Mouse (Mus musculus) limb, embryonic 14.5 days (tissue): ENCODE data around the gene Zdhhc20. TPM values are rescaled to one million over a fixed set of nuclear protein-coding genes. Genes with fewer than 3 reads are reported as not detected.

Source experiments
- ATAC-seq: fragments of 200-750 bp; cut with Nextera tagmentation; 2 replicates; pipeline ENCODE4 v1.8.0; 2017; ENCODE audit warnings: low read depth, moderate number of reproducible peaks, moderate TSS enrichment; ENCODE audit not compliant: low FRiP score
- DNase-seq: peaks from one replicate; pipeline ENCODE4 v3.0.0-alpha.2; 2015; ENCODE audit warnings: low spot score
- H3K27ac ChIP-seq: fragments of 300-500 bp; sonication (generic); replicated peaks from 2 replicates; pipeline ENCODE4 v1.5.1; 2014; ENCODE audit warnings: low read depth, mild to moderate bottlenecking, low read length, moderate library complexity, mixed read lengths
- H3K27me3 ChIP-seq: fragments of 300-500 bp; sonication (generic); 2 replicates; pipeline ENCODE4 v1.6.1; 2014; ENCODE audit warnings: low read length, mixed read lengths; ENCODE audit not compliant: control insufficient read depth, insufficient read depth
- H3K36me3 ChIP-seq: fragments of 300-500 bp; sonication (generic); 2 replicates; pipeline ENCODE4 v1.6.1; 2014; ENCODE audit warnings: mild to moderate bottlenecking, low read length, moderate library complexity, mixed read lengths; ENCODE audit not compliant: control insufficient read depth, insufficient read depth
- H3K4me1 ChIP-seq: fragments of 300-500 bp; sonication (generic); 2 replicates; pipeline ENCODE4 v1.6.1; 2014; ENCODE audit warnings: antibody characterized with exemption, low read length, mixed read lengths; ENCODE audit not compliant: control insufficient read depth, insufficient read depth
- H3K4me2 ChIP-seq: fragments of 300-500 bp; sonication (generic); replicated peaks from 2 replicates; pipeline ENCODE4 v1.6.1; 2014; ENCODE audit warnings: low read depth, mild to moderate bottlenecking, low read length, moderate library complexity; ENCODE audit not compliant: severe bottlenecking
- H3K4me3 ChIP-seq: fragments of 300-500 bp; sonication (generic); replicated peaks from 2 replicates; pipeline ENCODE4 v1.5.1; 2014; ENCODE audit warnings: low read length
- H3K9ac ChIP-seq: fragments of 300-500 bp; sonication (generic); 2 replicates; pipeline ENCODE4 v1.6.1; 2014; ENCODE audit warnings: mild to moderate bottlenecking, low read depth, low read length, moderate library complexity; ENCODE audit not compliant: severe bottlenecking
- H3K9me3 ChIP-seq: fragments of 300-500 bp; sonication (generic); 2 replicates; pipeline ENCODE4 v1.6.1; 2016; ENCODE audit warnings: low read length; ENCODE audit not compliant: control insufficient read depth
- POLR2A ChIP-seq: fragments of 200-500 bp; IDR thresholded peaks from 2 replicates; pipeline ENCODE4 v1.8.0; 2012; ENCODE audit warnings: inconsistent platforms, mild to moderate bottlenecking, moderate library complexity, borderline replicate concordance; ENCODE audit not compliant: insufficient read depth, insufficient read length; ENCODE audit errors: extremely low read depth
- WGBS: fragments of 180-500 bp; shearing (Covaris S2); extraction: QIAGEN DNeasy Blood & Tissue Kit; methylation state at CpG from one replicate; pipeline ENCODE4 v1.1.7; 2014; 5-methylcytosine and 5-hydroxymethylcytosine counted together
- polyA plus RNA-seq, 2 experiments: library from polyadenylated mRNA; depleted of rRNA in 1 of 2; stranded (reverse) in 1 of 2; unstranded in 1 of 2; fragments of >200 nt; fragmentation: Nextera tagmentation in 1 of 2; extraction: Ambion mirVana in 1 of 2; gene quantifications; 2 replicates each; pipeline versions ENCODE4 v1.2.1 to v1.2.3; 2012 to 2014

Gene Zdhhc20
- polyA plus RNA-seq, 2 experiments = 30.6 to 57.6 TPM

GRCm38 (mm10) chr14:57883341-57883740 lies 6.7 kb downstream of the Zdhhc20 start:
- no peak overlapping the region for H3K27ac ChIP-seq
- H3K4me3 ChIP-seq = no peak overlapping the region
- H3K4me2 ChIP-seq = no peak overlapping the region
- ATAC-seq (no peak), DNase-seq (peak; percentile 18)
- H3K36me3 ChIP-seq = 0 out of 2 replicates have a peak, but pooled peaks cover 4% of the 10 kb centered on the region
- H3K9ac ChIP-seq = no peak overlapping the region
- 90% methylated on average over 3 of the region's 3 CpGs for WGBS
- no peaks in the 10 kb centered on the region for H3K27me3 ChIP-seq
- TF ChIP-seq POLR2A = no peak
- H3K4me1 ChIP-seq = peaks cover 4% of the 10 kb centered on the region; the same call in 1 of the 2 replicates
- no peaks in the 10 kb centered on the region for H3K9me3 ChIP-seq

DNA sequence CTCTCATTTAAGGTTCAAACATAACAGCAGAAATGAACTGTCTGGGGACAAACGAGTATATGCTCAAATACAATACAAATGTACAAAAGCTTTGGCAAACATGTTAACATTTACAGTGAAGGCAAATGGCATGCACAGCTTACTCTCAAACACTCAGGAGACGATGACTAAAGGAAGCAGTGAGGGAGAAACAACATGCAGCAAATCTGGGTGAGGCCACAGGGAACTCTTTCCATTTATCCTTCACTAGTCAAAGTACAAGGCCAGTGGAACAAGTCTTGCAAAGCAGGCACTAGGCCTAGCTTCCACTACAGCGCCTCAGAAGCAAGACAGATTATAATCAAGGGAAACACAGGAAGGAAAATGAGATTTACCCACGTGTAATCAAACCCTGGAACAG lies 7.4 kb downstream of the Zdhhc20 start:
- Histone ChIP-seq H3K27ac (0 out of 2 replicates have a peak overlapping the region, but pooled peaks have one; percentile 9), H3K36me3 (0 out of 2 replicates have a peak, but pooled peaks cover 4% of the 10 kb centered on the region), H3K4me3 (no peak overlapping the region), H3K4me1 (peaks cover 2% of the 10 kb centered on the region; the same call in 1 of the 2 replicates), H3K27me3 (no peaks in the 10 kb centered on the region), H3K9me3 (no peaks in the 10 kb centered on the region), H3K4me2 (no peak overlapping the region), H3K9ac (no peak overlapping the region)
- DNase-seq (no peak), ATAC-seq (no peak)
- WGBS = 73% methylated on average over 4 of the region's 4 CpGs
- no peak for TF ChIP-seq POLR2A

GRCm38 (mm10) chr14:57881793-57882192 lies 8.3 kb downstream of the Zdhhc20 start:
- no peaks in the 10 kb centered on the region for H3K27me3 ChIP-seq
- H3K36me3 ChIP-seq = 0 out of 2 replicates have a peak, but pooled peaks cover 4% of the 10 kb centered on the region
- H3K4me2 ChIP-seq = no peak overlapping the region
- no peaks in the 10 kb centered on the region for H3K9me3 ChIP-seq
- peak overlapping the region; percentile 9; the same call in 1 of the 2 replicates for H3K27ac ChIP-seq
- no peak for ATAC-seq
- no peak for DNase-seq
- TF ChIP-seq POLR2A = no peak
- peaks cover 2% of the 10 kb centered on the region; the same call in 1 of the 2 replicates for H3K4me1 ChIP-seq
- no peak overlapping the region for H3K9ac ChIP-seq
- no peak overlapping the region for H3K4me3 ChIP-seq
- 52% methylated on average over 4 of the region's 4 CpGs for WGBS

DNA sequence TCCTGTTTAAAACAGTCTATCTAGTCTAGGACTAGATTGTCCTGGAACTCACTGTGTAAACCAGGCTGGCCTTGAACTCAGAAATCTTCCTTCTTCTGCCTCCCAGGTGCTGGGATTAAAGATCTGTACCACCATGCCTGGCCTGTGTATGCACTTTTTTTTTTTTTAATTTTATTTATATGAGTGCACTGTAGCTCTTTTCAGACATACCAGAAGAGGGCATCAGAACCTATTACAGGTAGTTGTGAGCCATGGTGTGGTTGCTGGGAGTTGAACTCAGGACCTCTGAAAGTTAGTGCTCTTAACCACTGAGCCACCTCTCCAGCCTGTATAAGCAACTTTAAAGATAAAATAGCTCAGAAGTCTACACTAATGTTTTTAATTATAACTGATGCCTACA lies 9.0 kb downstream of the Zdhhc20 start:
- no peaks in the 10 kb centered on the region for H3K27me3 ChIP-seq
- ATAC-seq (no peak), DNase-seq (no peak)
- H3K4me1 ChIP-seq = peaks cover 2% of the 10 kb centered on the region; the same call in 1 of the 2 replicates
- no peak overlapping the region for H3K4me2 ChIP-seq
- H3K9ac ChIP-seq = no peak overlapping the region
- 0 out of 2 replicates have a peak, but pooled peaks cover 4% of the 10 kb centered on the region for H3K36me3 ChIP-seq
- no peaks in the 10 kb centered on the region for H3K9me3 ChIP-seq
- no peak overlapping the region for H3K4me3 ChIP-seq
- TF ChIP-seq POLR2A = no peak
- no peak overlapping the region for H3K27ac ChIP-seq

DNA sequence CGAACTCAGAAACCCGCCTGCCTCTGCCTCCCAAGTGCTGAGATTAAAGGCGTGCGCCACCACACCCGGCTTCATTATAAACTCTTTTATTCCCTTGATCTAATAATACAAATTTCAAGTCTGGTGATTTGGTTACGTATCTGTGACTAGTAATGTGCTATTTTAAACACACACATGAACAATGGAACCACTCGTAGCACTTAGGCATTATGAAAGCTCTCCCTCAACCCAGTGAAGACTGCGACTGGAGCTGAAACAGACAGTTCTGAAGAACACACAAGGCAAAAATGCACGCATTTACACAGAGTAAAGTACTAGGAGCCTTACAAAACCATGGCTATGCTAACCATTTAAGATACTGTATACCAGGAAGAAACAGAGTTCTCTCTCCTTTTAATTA lies 12.2 kb downstream of the Zdhhc20 start:
- Histone ChIP-seq H3K27ac (no peak overlapping the region), H3K4me3 (no peak overlapping the region), H3K4me2 (no peak overlapping the region), H3K4me1 (peaks cover 2% of the 10 kb centered on the region; the same call in 1 of the 2 replicates), H3K9ac (no peak overlapping the region), H3K9me3 (no peaks in the 10 kb centered on the region), H3K27me3 (no peaks in the 10 kb centered on the region), H3K36me3 (peaks cover 7% of the 10 kb centered on the region; the same call in 1 of the 2 replicates)
- no peak for DNase-seq
- ATAC-seq = no peak
- no peak for TF ChIP-seq POLR2A
- WGBS = 96% methylated on average over 9 of the region's 9 CpGs
